Mouse (Mus musculus): Measurements from ENCODE around the gene Cep350.

The Cep350 gene

DNA sequence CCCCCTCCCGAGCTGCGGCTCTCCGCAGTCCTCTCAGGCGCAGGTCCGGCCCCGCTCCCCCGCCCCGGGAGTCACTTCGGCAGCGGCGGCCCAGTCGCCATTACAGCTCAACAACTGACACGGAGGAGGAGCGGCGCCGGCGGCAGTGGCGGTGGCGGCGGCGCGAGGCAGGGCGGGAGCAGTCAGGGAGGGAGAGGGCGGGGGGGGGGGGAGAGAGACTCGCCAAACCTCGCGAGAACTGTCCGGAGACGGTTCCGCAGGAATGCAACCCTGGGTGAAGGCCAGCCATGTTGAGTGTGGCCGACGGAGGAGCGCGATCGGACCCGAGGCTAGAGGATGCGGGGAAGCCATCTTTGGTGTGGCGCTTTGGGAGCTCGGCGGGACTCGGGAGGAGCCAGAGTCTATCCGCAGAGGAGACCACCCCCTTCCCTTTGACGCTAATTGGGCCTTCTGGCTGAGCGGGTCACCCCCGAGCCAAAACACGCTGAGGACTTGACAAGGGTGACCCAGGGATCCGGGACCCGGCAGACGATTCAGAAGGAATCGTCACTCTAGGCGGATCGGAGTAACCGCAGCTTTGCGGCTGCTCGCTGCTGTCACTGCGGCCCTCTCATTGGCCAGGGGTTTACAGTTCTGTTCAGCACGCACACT, at the start of gene Cep350:
Gene Cep350 (minus strand): TSS at position 188 of the 651 bp plus-strand sequence.
- peak; percentile 95 for DNase-seq (ENCODE audit: low spot score)

DNA sequence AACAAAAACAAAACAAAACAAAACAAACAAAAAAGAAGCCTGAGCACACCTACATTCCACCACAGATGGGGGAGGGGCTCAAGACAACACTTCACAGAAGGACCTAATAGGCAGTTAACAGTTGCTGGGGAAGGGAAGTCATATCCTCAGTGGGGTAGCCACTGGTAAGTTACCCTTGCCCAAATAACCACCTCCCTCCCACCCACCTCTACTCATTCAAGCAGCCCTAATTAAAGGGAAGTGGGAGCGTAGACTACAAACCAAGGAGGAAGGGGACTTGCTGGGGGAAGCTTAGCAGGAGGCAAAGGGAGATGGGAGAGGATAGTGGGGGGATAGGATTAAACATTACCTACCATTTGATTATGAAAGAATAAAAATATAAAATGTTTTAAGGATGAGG, 47.3 kb upstream of the Cep350 start:
- DNase-seq (ENCODE audit: low spot score): no peak

DNA sequence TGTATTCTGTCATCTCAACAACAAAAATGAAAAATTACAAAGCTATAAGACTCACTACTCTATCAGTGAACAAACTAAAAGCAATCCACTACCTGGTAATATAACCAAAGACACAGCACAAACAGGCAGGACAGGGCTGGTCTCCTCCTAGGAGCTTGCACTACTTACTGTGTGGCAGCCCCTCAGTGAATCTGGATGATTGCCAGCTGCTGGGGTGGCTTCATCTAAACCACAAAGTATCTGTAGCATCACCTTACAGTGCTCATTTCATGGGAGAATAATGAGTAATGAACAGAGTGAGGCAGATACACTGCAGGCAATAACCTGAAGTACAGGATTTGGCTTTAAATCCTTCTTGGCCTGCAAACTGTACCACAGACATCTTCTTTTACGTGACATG, 46.7 kb upstream of the Cep350 start:
- no peak for DNase-seq (ENCODE audit: low spot score)

DNA sequence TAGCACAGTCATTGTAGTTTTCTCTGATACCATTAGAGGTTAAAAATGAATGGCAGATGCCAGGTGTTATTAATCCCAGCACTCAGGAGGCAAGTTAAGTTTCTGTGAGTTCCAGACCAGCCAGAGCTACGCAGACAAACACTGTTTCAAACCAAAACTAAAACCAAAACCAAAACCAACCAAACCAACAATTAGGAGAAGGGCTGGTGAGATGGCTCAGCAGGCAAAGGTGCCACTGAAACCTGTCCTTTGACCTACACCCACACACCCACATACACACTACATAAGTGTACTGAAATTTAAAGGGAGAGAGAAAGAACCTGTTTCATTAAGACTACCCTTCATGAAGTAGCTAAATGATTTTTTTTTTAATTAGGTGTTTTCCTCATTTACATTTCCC, 35.9 kb upstream of the Cep350 start:
- no peak for DNase-seq (ENCODE audit: low spot score)

DNA sequence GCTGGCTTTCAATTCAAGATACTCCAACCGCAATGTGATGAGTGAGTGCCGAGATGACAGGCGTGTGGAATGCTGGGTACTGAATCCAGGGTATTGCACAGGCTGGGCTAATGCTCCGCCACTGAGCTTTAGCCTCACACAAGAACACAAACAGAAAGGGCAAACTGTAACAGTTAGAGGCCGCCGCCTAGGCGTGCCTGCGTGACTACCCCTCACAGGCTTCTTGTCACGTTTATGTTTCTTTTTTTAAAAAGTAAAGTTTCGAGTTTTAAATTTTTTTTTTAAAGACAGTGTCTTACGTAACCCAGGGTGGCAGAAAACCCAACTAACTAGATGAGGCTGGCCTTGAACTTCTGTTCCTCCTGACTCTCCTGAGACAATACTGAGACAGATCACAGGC, 32.9 kb upstream of the Cep350 start:
- DNase-seq (ENCODE audit: low spot score): no peak

DNA sequence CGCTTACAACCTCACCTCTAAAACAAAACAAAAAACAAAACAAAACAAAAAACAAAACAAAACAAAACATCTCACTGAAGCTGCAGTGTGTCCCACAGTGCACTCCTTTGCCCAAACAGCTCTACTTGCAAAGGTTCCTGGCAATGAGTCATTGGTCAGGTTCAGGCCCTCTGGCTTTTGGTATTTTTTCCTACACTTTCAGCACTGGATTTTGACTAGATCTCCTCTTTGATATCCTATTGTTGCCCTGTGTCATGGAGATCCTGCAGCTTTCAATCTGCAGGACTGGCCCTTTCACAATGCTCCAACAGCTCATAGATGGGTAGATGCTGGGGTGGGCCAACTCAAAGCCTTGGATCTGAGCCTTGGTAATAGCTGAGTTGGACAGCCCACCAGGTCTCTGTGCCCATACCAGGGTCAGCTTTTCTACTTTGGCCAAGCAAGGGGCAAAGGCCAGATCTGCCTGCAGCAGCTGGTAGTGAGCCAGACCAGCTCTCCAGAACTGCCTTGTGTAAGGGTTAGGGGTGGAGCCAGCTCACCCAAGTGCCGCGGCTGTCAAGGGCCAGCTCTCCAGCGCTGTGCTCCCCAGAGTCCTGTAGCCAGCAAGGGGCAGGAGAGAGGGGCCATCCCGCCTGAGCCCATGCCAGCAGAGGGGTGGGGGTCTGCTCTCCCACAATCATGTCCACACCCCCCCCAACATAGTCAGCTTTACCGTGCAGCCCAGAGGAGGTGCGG, 30.3 kb upstream of the Cep350 start:
- DNase-seq (ENCODE audit: low spot score): peak; percentile 20

DNA sequence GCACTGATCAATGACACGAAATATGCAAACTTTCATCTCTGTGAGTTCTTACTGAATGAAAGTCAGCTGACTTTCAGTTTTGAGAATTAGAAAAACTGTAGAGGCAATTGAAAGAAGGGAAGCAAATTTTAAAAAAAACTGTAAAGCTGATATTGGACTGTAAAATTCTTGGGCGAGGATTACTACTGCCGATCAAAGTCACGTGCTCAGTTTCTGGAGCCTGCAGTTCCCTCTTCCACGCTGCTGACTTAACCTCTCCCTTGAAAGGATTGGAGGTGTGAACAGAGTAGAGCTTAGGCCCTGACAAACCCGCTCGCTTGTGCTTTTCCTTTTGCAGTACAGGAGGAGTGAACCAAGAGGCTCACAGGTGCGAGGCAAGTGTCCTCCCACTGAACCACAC, 29.3 kb upstream of the Cep350 start:
- DNase-seq (ENCODE audit: low spot score): no peak

DNA sequence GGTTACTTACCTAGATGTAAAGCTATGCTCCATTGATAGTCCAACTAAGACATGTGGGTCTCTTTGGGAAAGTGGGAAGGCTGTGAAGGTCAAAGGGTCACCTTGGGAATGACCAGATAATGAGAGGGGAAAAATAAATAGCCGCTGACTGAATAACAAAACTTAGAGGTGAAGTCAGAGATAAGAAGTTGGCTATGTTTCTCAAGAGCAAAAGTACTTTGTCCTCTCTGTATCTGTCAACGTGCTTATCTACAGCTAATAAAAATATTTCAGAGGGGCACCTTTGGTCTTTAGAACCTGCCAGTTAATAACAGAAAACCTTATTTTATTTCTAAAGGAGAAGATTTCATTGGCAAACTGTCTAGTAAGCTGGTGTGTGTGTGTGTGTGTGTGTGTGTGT, 22.6 kb upstream of the Cep350 start:
- DNase-seq (ENCODE audit: low spot score): no peak

DNA sequence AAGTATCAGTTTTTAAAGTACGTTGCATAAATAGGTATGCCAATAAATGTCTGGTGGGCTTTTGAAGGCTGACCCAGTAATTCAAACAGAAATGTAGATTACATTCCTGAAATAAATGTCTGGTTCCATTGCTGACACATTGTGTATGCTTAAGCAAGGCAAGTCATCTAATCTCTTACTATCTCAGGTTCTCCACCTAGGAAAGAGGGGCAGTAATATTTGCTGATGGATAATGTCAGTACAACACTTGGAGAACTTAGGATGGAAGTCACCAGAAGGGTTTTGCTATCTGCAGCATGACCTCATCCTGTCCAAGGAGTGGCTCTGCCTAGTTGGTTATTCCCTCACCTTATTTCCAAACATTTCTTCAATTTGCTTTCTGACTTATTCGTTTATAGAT, 21.5 kb upstream of the Cep350 start:
- DNase-seq (ENCODE audit: low spot score): no peak

DNA sequence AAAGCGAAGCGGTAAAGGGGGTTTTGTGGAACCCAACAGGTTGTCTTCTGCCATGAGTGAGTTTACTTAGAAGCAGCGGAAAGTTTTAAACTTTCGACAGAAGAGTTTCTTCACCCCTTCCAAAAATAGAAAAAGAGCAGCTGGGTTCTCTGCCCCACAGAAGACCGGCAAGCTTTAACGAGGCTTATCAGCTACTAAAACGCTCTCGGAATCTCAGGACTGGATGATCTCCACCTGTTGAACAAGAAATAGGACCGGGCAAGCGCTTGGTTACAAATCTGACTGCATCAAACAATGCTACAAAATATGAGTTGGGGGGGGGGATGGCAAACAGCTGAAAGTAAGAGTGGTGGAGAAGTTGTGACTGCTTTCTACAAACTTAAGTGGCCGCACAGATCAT, 17.3 kb upstream of the Cep350 start:
- no peak for DNase-seq (ENCODE audit: low spot score)

DNA sequence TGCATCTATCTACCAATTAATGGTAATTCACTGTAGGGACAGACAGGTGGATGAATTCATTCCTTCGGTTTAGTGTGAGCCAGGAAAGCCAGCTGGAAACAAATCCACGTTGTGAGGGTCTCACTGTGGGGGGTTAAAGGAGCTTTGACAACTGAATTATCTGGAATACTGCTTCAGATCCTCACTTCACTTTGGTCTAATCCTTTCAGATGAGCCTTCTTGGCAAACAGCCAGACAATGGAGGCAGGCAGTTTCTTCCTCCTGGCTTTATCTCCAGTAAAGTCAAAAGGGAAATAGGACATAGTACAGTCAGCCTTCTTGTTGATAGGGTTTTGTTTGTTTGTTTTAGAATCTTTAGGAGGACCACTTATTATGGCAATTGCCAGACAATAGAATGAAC, 16.3 kb upstream of the Cep350 start:
- DNase-seq (ENCODE audit: low spot score): no peak

DNA sequence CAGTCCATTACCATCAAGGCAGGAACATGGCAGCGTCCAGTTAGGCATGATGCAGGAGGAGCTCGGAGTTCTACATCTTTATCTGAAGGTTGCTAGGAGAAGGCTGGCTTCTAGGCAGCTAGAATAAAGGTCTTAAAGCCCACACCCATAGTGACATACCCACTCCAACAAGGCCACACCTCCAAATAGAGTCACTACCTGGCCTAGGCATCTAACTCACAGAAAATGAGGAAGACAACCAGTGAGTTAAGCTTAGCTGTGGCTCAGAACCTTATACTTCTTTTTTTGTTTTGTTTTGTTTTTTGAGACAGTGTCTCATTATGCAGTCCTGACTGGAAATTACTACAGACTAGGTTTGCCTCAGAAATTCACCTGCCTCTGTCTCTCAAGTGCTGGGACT, 14.6 kb upstream of the Cep350 start:
- DNase-seq (ENCODE audit: low spot score): no peak

DNA sequence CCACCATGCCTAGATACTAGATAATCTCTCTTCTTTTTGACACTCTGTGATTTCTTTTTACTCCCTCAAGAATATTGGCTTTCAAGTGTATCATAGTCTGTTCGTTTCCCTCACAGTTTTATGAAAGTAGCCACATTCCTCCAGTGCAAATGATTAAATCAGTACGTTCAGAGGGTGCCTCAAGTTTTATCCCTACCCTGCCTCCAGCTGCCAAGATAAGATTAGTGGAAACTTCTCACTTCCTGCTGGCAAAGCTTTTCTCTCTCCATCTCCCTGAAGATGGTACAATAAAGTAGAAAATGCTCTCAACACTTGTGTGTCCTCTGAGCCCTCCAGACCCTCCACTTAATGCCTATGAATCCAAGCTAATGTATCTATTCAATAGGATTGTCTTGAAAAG, 1.9 kb upstream of the Cep350 start:
- DNase-seq (ENCODE audit: low spot score): no peak

DNA sequence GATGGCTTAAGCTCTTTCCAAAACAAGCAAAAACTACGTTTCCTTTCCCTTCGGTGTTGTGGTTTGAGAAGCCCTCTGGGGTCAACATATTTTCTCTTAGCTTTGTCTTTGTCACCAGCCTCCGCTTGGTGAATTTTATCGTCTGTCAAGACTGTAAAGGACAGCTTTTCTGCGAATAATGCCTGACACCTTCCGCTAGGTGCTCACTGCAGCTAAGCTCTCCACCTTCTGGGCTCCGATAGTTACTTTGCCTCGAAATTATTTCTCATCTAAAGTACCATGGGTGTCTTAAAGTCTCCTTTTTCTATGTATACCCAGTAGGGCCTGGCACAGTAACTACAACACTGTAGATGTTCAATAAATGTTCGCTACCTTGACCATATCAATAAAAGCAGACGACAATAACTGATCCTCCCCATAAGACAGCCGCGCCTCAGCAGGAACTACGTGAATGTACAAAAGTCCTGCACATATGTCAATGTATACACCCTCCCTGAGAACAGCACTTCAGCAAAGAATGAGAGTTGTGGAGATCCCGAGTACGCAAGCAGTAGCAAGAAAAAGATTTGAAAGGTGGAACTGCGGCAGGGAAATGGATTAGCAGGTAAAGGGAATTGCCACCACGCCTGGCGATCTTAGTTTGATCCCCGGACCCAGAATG, 794 bp upstream of the Cep350 start:
- DNase-seq (ENCODE audit: low spot score): no peak

DNA sequence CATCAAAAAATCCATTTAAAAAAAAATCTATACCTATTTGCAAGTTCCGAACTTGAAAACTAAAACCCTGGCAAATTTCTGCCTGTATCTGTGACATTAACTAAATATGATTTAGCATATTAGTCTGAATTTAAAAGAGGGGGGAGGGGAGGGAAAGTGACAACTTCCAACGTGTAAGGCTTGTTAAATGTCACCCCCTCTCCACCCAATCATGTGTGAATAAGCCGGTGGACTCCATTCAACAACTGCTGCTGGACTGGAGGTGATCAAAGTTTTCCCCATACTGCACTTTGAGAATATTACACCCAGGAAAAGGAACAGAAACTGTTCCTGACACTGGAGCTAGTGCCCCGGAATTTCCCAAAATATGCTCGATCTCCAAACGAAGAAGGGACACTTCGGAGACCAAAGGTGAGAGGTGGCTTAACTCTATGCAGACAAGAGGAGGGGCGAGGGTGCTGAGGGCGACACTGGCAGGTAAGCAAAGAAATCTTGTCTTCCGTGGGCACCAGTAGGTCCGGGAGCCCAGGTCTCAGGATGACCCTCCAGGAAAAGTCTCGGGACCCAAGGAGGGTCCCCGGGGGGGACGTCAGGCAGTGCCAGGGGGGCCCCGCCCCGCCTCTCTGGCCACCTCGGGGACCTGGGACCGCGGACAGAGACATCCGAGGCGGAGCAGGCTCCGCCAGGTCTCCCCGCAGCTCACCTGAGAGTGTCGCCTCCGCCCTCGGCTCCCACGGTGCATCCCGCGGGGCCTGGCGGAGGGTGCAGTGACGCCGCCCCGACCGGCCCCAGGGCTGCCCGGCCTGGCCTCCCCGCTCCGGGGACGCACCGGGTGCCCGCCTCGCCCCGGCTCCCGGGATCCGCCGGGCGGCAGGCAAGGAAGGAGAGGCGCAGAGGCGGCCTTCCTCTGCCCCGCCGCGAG, 648 bp downstream of the Cep350 start:
- DNase-seq (ENCODE audit: low spot score): no peak

DNA sequence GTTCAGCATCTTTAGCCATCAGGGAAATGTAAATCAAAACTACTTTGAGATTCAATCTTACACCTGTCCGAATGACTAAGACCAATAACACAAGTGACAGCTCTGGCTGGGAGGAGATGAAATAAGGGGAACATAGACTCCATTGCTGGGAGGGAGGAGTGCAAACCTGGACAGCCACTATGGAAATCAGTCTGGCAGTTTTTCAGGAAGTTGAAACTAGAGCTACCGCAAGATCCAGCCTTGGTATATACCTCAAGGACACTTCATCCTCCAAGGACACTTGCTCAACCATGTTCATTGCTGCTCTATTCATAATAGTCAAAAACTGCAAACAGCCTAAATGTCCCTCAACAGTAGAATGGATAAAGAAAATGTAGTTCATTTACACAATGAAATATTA, 23.9 kb downstream of the Cep350 start:
- DNase-seq (ENCODE audit: low spot score): no peak

DNA sequence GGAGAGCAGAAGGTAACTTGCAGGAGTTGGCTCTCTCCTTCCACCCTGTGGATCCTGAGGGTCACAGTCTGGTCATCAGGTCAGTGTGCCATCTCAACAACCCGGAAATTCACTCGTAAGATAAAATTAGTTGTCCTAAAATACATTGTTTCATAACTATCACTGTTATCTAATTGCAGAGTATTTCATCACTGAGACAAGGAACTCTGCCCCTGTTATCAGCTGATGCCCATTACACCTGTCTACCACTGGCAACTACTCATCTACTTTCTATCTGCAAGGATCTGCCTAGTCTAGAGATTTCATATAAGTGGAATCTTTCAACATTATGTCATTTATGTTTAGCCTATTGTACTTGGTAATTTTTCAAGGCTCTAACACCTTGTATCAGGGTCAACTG, 28.7 kb downstream of the Cep350 start:
- no peak for DNase-seq (ENCODE audit: low spot score)

DNA sequence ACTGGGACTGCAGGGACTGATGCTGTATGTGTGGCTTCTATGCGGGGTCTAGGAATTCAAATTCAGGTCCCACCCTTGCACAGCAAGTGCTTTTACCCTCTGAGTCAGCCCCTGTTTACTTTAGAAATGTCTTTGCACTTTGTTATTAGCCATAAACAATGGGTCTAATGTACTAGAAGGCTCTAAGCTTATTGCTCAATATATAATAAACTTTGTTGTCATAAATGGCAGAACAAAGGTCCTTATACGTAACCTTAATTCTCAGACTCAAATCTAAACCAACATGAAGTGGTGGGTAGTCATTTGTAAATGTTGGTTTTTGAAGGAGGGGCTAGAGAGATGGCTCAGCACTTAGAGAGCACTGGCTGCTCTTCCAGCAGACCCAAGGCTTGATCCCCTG, 35.6 kb downstream of the Cep350 start:
- DNase-seq (ENCODE audit: low spot score): no peak

DNA sequence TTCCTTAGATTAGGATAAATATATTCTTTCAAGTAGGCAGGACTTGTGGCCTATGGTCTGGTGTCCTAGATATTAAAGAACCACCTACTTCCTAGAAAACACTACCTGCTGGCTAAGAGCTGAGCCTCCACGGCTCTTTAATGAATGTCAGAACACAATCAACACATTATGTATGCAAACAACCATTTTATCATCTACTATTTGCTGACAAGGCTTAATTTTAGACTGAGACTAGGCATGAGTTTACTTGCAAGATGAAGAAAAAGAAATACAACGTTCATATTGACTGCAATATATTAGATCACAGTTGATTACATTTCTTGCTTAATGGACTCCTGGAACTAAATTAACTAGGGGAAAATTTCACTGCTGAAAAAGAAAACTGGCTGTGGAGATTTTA, 38.4 kb downstream of the Cep350 start:
- no peak for DNase-seq (ENCODE audit: low spot score)

DNA sequence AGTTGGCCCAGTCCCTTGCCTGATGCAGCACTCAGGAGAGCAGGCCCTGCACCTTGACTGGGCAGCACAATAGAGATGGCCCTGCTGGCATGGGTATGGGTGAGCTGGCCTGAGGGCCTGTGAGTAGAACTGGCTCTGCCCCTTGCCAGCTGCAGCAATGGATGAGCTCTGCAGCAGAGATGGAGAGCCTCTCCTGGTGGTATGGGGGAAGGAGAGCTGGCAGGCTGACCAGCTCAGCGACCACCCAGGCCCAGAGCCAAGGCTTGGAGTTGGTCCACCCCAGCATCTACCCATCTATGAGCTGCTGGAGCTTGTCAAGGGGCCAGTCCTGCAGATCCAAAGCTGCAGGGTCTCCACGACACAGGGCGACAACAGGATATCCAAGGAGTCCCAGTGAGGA, 69.5 kb downstream of the Cep350 start:
- DNase-seq (ENCODE audit: low spot score): no peak

DNA sequence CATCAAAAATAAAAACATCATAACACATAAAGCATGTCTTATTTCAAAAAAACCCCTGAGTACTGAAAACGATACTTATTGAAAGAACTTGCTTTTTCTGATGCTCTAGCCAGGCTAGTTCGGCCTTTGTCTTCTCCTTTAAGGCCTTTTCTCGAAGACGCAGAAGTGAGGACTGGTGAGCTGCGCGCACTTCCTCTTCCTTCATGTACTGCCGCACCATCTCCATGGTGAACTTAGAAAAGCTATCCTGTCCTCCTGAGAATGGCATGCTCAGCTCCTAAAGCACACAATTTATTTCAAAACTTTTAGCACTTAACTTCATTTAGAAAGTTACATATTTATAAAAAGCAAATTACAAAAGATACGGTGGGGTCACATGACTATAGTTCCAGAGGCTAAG, 71.7 kb downstream of the Cep350 start:
- no peak for DNase-seq (ENCODE audit: low spot score)

DNA sequence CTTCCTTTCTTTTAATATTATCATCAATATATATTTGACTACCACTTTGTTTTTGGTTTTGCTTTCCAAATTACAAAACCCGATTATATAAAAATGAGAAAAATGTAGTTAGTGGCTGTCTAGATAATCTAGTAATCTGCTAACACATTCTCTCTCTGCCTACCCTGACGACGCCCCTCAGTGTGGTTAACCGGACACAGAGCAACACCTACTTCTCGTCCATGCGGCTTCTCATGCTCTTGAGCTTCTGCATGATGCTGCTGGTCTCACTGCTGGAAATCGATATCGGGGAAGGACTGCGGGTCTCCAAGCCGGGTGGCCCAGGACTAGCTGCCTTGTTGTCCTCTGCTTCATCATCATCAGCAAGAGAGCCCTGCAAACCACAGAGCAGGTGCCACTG, 78.7 kb downstream of the Cep350 start:
- no peak for DNase-seq (ENCODE audit: low spot score)

Measured in ovary, postnatal 36 days (tissue).